Mouse (Mus musculus) liver, adult (tissue): Measurements from ENCODE around the gene Wdr70.

ENCODE experiments used
- GATA4 ChIP-seq: IDR thresholded peaks from 2 replicates; pipeline ENCODE4 v1.6.1; 2014; ENCODE audit warnings: mild to moderate bottlenecking, low read length; ENCODE audit not compliant: insufficient replicate concordance

Gene Wdr70

GRCm38 (mm10) chr15:8098774-8099749 is at the start of gene Wdr70:
Wdr70 (minus strand) TSS chr15:8099209.
- peak; percentile 39; the same call in 1 of the 2 replicates for TF ChIP-seq GATA4

GRCm38 (mm10) chr15:8135606-8136005 is 36.6 kb upstream of the Wdr70 start:
- no peak for TF ChIP-seq GATA4

- TF ChIP-seq GATA4 = no peak
Observed at GRCm38 (mm10) chr15:8131761-8132160, 32.8 kb upstream of the Wdr70 start.

- no peak for TF ChIP-seq GATA4
Observed at GRCm38 (mm10) chr15:8131268-8131667, 32.3 kb upstream of the Wdr70 start.

GRCm38 (mm10) chr15:8129281-8129680 is 30.3 kb upstream of the Wdr70 start:
- TF ChIP-seq GATA4 = no peak

- TF ChIP-seq GATA4 = no peak
Observed at GRCm38 (mm10) chr15:8109782-8110181, 10.8 kb upstream of the Wdr70 start.

- TF ChIP-seq GATA4 = no peak; the same call in 1 of the 2 replicates
Observed at GRCm38 (mm10) chr15:8108966-8109743, 10.1 kb upstream of the Wdr70 start, which contains the start of gene Nup155. Nup155 (plus strand) TSS chr15:8109273.

- no peak for TF ChIP-seq GATA4
Observed at GRCm38 (mm10) chr15:8108360-8108965, 9.5 kb upstream of the Wdr70 start.

- no peak for TF ChIP-seq GATA4
Observed at GRCm38 (mm10) chr15:8097853-8098252, 1.2 kb downstream of the Wdr70 start.

- TF ChIP-seq GATA4 = no peak
Observed at GRCm38 (mm10) chr15:8090685-8091084, 8.3 kb downstream of the Wdr70 start.

GRCm38 (mm10) chr15:8088715-8089114 is 10.3 kb downstream of the Wdr70 start:
- TF ChIP-seq GATA4 = peak; percentile 55; the same call in 1 of the 2 replicates

- TF ChIP-seq GATA4 = no peak
Observed at GRCm38 (mm10) chr15:8087293-8087692, 11.7 kb downstream of the Wdr70 start.

GRCm38 (mm10) chr15:8082139-8082538 is 16.9 kb downstream of the Wdr70 start:
- TF ChIP-seq GATA4 = no peak

- TF ChIP-seq GATA4 = no peak
Observed at GRCm38 (mm10) chr15:8065221-8065620, 33.8 kb downstream of the Wdr70 start.

GRCm38 (mm10) chr15:8051177-8051576 is 47.8 kb downstream of the Wdr70 start:
- no peak for TF ChIP-seq GATA4
